Mouse (Mus musculus): ENCODE measurements at regions not wholly inside any gene's neighbourhood (a gene's known extent, or its start where the extent isn't known, plus 50 kb on each side); places are given as distances from the start of the nearest gene placed in this dataset.

GRCm38 (mm10) chr7:95864233-95864632 is 306.8 kb upstream of the Tenm4 start:
- H3K4me1 ChIP-seq (ENCODE audit: control insufficient read depth in 2 of 2, insufficient read depth in 2 of 2, low read length in 2 of 2): no peaks in the 10 kb centered on the region
- no peaks in the 10 kb centered on the region for H3K27me3 ChIP-seq (ENCODE audit: control insufficient read depth, insufficient read depth, low read length)
- H3K9ac ChIP-seq (ENCODE audit: low read length): no peak overlapping the region
- no peak overlapping the region for H3K27ac ChIP-seq (replicated peaks in 1 of 2; ENCODE audit: control insufficient read depth in 1 of 2, insufficient read depth in 1 of 2, low read depth in 2 of 2, low read length in 2 of 2)
- no peak overlapping the region for H3K4me3 ChIP-seq (ENCODE audit: control insufficient read depth in 1 of 2, insufficient read depth in 1 of 2, low read depth in 1 of 2, low read length in 2 of 2)
- ATAC-seq (ENCODE audit: insufficient number of reproducible peaks, insufficient read depth, low FRiP score, low read depth): no peak
- WGBS: 32% methylated on average over 3 of the region's 3 CpGs
- H3K4me2 ChIP-seq (ENCODE audit: low read length): no peak overlapping the region
- no peaks in the 10 kb centered on the region for H3K36me3 ChIP-seq (ENCODE audit: control insufficient read depth, insufficient read depth, low read length)
- H3K9me3 ChIP-seq (ENCODE audit: control insufficient read depth, low read length): no peaks in the 10 kb centered on the region

DNA sequence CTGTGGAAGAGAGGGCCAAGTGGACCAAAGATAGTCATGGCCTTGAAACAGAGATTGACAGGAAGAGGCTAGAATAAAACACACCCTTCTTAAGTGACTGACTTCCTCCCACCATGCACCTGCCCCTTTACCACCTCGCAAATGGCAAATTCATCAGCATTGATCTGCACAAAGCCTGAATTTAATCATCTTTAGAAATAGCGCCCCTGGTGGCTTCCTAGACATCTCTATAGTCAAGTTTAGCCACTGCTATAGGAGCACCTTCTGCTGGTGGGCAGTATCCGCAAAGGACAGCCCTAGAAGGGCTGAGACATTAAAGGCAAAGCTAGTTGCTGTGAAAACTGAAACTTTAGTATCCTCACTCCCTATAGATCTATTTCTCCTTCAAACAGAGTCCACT is 305.8 kb upstream of the Tenm4 start:
- Histone ChIP-seq H3K9ac (ENCODE audit: low read length) (no peak overlapping the region), H3K4me3 (ENCODE audit: control insufficient read depth in 1 of 2, insufficient read depth in 1 of 2, low read depth in 1 of 2, low read length in 2 of 2) (no peak overlapping the region), H3K27ac (replicated peaks in 1 of 2; ENCODE audit: control insufficient read depth in 1 of 2, insufficient read depth in 1 of 2, low read depth in 2 of 2, low read length in 2 of 2) (no peak overlapping the region), H3K4me2 (ENCODE audit: low read length) (no peak overlapping the region), H3K4me1 (ENCODE audit: control insufficient read depth in 2 of 2, insufficient read depth in 2 of 2, low read length in 2 of 2) (no peaks in the 10 kb centered on the region), H3K36me3 (ENCODE audit: control insufficient read depth, insufficient read depth, low read length) (no peaks in the 10 kb centered on the region), H3K9me3 (ENCODE audit: control insufficient read depth, low read length) (no peaks in the 10 kb centered on the region), H3K27me3 (ENCODE audit: control insufficient read depth, insufficient read depth, low read length) (no peaks in the 10 kb centered on the region)
- no peak for ATAC-seq (ENCODE audit: insufficient number of reproducible peaks, insufficient read depth, low FRiP score, low read depth)
- WGBS: 52% methylated on average over 3 of the region's 3 CpGs

GRCm38 (mm10) chr7:95868753-95869152 is 302.3 kb upstream of the Tenm4 start:
- ATAC-seq (ENCODE audit: insufficient number of reproducible peaks, insufficient read depth, low FRiP score, low read depth): no peak
- no peak overlapping the region for H3K4me2 ChIP-seq (ENCODE audit: low read length)
- no peak overlapping the region for H3K9ac ChIP-seq (ENCODE audit: low read length)
- H3K4me1 ChIP-seq (ENCODE audit: control insufficient read depth in 2 of 2, insufficient read depth in 2 of 2, low read length in 2 of 2): no peaks in the 10 kb centered on the region
- H3K4me3 ChIP-seq (ENCODE audit: control insufficient read depth in 1 of 2, insufficient read depth in 1 of 2, low read depth in 1 of 2, low read length in 2 of 2): no peak overlapping the region
- H3K9me3 ChIP-seq (ENCODE audit: control insufficient read depth, low read length): no peaks in the 10 kb centered on the region
- H3K36me3 ChIP-seq (ENCODE audit: control insufficient read depth, insufficient read depth, low read length): no peaks in the 10 kb centered on the region
- WGBS: 82% methylated on average over 6 of the region's 6 CpGs
- no peak overlapping the region for H3K27ac ChIP-seq (replicated peaks in 1 of 2; ENCODE audit: control insufficient read depth in 1 of 2, insufficient read depth in 1 of 2, low read depth in 2 of 2, low read length in 2 of 2)
- no peaks in the 10 kb centered on the region for H3K27me3 ChIP-seq (ENCODE audit: control insufficient read depth, insufficient read depth, low read length)

DNA sequence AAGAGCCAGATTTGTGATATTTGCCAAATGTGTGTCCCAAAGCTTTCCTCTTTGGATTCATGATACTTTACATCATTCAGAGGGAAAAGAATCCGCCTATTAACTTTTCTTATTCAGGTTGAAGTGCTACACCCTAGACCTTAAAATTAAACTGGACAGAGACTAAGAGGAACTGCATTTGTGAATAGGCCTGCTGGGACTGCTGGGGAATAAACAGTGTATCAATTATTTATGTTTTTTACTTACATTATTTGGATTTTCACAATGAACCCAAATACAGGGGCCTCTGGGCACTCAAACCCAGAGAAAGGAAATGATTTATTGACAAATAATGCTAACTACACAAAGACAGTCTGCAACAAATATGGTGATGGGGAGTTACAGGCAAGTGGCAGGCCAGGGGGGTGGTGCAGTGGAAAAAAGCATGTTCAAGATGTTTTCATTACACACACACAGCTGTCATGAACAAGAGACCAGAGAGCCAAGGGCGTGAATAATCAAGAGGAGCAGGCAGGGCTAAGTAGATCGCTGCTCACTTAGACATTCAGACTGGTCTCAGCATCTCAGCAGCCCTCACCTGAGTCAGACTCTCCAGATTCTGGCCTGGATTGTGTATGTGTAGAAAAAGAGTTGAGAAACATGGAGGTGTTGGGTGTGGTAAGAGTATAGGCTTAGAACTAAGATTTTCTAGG is 290.3 kb upstream of the Tenm4 start:
- ATAC-seq (ENCODE audit: insufficient number of reproducible peaks, insufficient read depth, low FRiP score, low read depth): no peak
- no peaks in the 10 kb centered on the region for H3K4me1 ChIP-seq (ENCODE audit: control insufficient read depth in 2 of 2, insufficient read depth in 2 of 2, low read length in 2 of 2)
- no peak overlapping the region for H3K27ac ChIP-seq (replicated peaks in 1 of 2; ENCODE audit: control insufficient read depth in 1 of 2, insufficient read depth in 1 of 2, low read depth in 2 of 2, low read length in 2 of 2)
- H3K9me3 ChIP-seq (ENCODE audit: control insufficient read depth, low read length): no peaks in the 10 kb centered on the region
- H3K9ac ChIP-seq (ENCODE audit: low read length): no peak overlapping the region
- H3K4me3 ChIP-seq (ENCODE audit: control insufficient read depth in 1 of 2, insufficient read depth in 1 of 2, low read depth in 1 of 2, low read length in 2 of 2): no peak overlapping the region
- no peak overlapping the region for H3K4me2 ChIP-seq (ENCODE audit: low read length)
- H3K36me3 ChIP-seq (ENCODE audit: control insufficient read depth, insufficient read depth, low read length): no peaks in the 10 kb centered on the region
- H3K27me3 ChIP-seq (ENCODE audit: control insufficient read depth, insufficient read depth, low read length): no peaks in the 10 kb centered on the region
- WGBS: 69% methylated on average over 3 of the region's 3 CpGs

DNA sequence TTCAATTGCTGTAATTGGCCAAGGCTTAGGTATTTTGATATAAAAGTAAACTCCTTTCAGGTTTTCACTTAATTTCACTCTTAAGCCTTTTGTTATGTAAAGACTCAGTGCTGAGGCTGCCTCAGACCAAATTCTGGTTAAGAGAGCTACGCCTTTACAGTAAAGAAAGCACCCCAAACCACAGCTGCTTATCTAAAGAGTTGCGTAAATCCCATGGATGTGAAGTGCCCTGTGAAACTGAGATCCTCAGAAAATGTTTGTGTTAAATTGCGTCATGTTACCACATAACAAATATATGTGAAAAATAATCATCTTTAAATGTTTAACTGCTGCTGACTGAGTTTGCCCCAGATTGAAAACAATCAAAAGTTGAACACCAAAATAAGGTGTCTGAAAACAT is 269.5 kb upstream of the Tenm4 start:
- no peaks in the 10 kb centered on the region for H3K27me3 ChIP-seq (ENCODE audit: control insufficient read depth, insufficient read depth, low read length)
- no peak overlapping the region for H3K4me3 ChIP-seq (ENCODE audit: control insufficient read depth in 1 of 2, insufficient read depth in 1 of 2, low read depth in 1 of 2, low read length in 2 of 2)
- H3K4me1 ChIP-seq (ENCODE audit: control insufficient read depth in 2 of 2, insufficient read depth in 2 of 2, low read length in 2 of 2): no peaks in the 10 kb centered on the region
- no peak overlapping the region for H3K9ac ChIP-seq (ENCODE audit: low read length)
- no peaks in the 10 kb centered on the region for H3K36me3 ChIP-seq (ENCODE audit: control insufficient read depth, insufficient read depth, low read length)
- no peak overlapping the region for H3K4me2 ChIP-seq (ENCODE audit: low read length)
- H3K9me3 ChIP-seq (ENCODE audit: control insufficient read depth, low read length): no peaks in the 10 kb centered on the region
- no peak for ATAC-seq (ENCODE audit: insufficient number of reproducible peaks, insufficient read depth, low FRiP score, low read depth)
- WGBS: 79% methylated on average over 3 of the region's 3 CpGs
- H3K27ac ChIP-seq (replicated peaks in 1 of 2; ENCODE audit: control insufficient read depth in 1 of 2, insufficient read depth in 1 of 2, low read depth in 2 of 2, low read length in 2 of 2): no peak overlapping the region

- no peak overlapping the region for H3K4me2 ChIP-seq (ENCODE audit: low read length)
- H3K36me3 ChIP-seq (ENCODE audit: control insufficient read depth, insufficient read depth, low read length): no peaks in the 10 kb centered on the region
- H3K27me3 ChIP-seq (ENCODE audit: control insufficient read depth, insufficient read depth, low read length): no peaks in the 10 kb centered on the region
- H3K9me3 ChIP-seq (ENCODE audit: control insufficient read depth, low read length): no peaks in the 10 kb centered on the region
- no peak overlapping the region for H3K4me3 ChIP-seq (ENCODE audit: control insufficient read depth in 1 of 2, insufficient read depth in 1 of 2, low read depth in 1 of 2, low read length in 2 of 2)
- no peak for ATAC-seq (ENCODE audit: insufficient number of reproducible peaks, insufficient read depth, low FRiP score, low read depth)
- H3K4me1 ChIP-seq (ENCODE audit: control insufficient read depth in 2 of 2, insufficient read depth in 2 of 2, low read length in 2 of 2): peaks cover 2 to 3% of the 10 kb centered on the region in 2 experiments; a peak in 1 of 4 replicates
- no peak overlapping the region for H3K9ac ChIP-seq (ENCODE audit: low read length)
- H3K27ac ChIP-seq (replicated peaks in 1 of 2; ENCODE audit: control insufficient read depth in 1 of 2, insufficient read depth in 1 of 2, low read depth in 2 of 2, low read length in 2 of 2): no peak overlapping the region
- WGBS: 53% methylated on average over 4 of the region's 4 CpGs
Measured at GRCm38 (mm10) chr7:95914406-95915080, 256.5 kb upstream of the Tenm4 start.

- no peak for ATAC-seq (ENCODE audit: insufficient number of reproducible peaks, insufficient read depth, low FRiP score, low read depth)
- Histone ChIP-seq H3K9ac (ENCODE audit: low read length) (no peak overlapping the region), H3K4me1 (ENCODE audit: control insufficient read depth in 2 of 2, insufficient read depth in 2 of 2, low read length in 2 of 2) (no peaks in the 10 kb centered on the region), H3K4me2 (ENCODE audit: low read length) (no peak overlapping the region), H3K27me3 (ENCODE audit: control insufficient read depth, insufficient read depth, low read length) (no peaks in the 10 kb centered on the region), H3K9me3 (ENCODE audit: control insufficient read depth, low read length) (no peaks in the 10 kb centered on the region), H3K36me3 (ENCODE audit: control insufficient read depth, insufficient read depth, low read length) (no peaks in the 10 kb centered on the region), H3K4me3 (ENCODE audit: control insufficient read depth in 1 of 2, insufficient read depth in 1 of 2, low read depth in 1 of 2, low read length in 2 of 2) (no peak overlapping the region), H3K27ac (replicated peaks in 1 of 2; ENCODE audit: control insufficient read depth in 1 of 2, insufficient read depth in 1 of 2, low read depth in 2 of 2, low read length in 2 of 2) (no peak overlapping the region)
- WGBS: 71% methylated on average over 3 of the region's 3 CpGs
Measured at GRCm38 (mm10) chr7:95919932-95920331, 251.1 kb upstream of the Tenm4 start.

DNA sequence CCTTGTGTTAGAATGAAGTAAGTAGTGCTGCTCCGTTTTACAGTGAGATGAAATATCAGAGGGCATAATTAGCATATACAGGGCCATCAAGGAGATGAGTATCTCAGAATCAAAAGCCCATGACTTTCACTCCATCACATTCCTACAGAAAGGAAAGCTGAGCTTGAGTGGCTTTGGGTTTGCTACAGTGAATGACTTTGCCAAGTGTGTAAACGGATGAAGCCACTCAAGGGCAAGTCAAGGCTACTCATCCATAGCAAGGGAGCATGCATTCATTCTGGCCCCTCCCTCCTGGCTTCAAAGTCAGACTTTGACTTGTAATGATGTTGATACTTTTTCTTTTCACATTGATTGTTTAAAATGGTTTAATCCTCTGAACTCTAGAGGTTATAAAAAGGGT is 246.2 kb upstream of the Tenm4 start:
- Histone ChIP-seq H3K9ac (ENCODE audit: low read length) (no peak overlapping the region), H3K9me3 (ENCODE audit: control insufficient read depth, low read length) (no peaks in the 10 kb centered on the region), H3K4me3 (ENCODE audit: control insufficient read depth in 1 of 2, insufficient read depth in 1 of 2, low read depth in 1 of 2, low read length in 2 of 2) (no peak overlapping the region), H3K4me1 (ENCODE audit: control insufficient read depth in 2 of 2, insufficient read depth in 2 of 2, low read length in 2 of 2) (no peaks in the 10 kb centered on the region; a peak in 1 of 4 replicates), H3K36me3 (ENCODE audit: control insufficient read depth, insufficient read depth, low read length) (no peaks in the 10 kb centered on the region), H3K27me3 (ENCODE audit: control insufficient read depth, insufficient read depth, low read length) (no peaks in the 10 kb centered on the region), H3K4me2 (ENCODE audit: low read length) (no peak overlapping the region), H3K27ac (replicated peaks in 1 of 2; ENCODE audit: control insufficient read depth in 1 of 2, insufficient read depth in 1 of 2, low read depth in 2 of 2, low read length in 2 of 2) (no peak overlapping the region)
- ATAC-seq (ENCODE audit: insufficient number of reproducible peaks, insufficient read depth, low FRiP score, low read depth): no peak
- 62% methylated on average over 2 of the region's 2 CpGs for WGBS
